Mouse (Mus musculus) spleen, adult 2 months (tissue): ENCODE results near the gene Gtpbp8.

ENCODE experiments used
- CTCF ChIP-seq: fragments of 200-500 bp; IDR thresholded peaks from 2 replicates; pipeline ENCODE4 v1.5.1; 2011; ENCODE audit warnings: mild to moderate bottlenecking, inconsistent platforms; ENCODE audit not compliant: insufficient read depth, insufficient read length, insufficient replicate concordance; ENCODE audit errors: extremely low read depth
- POLR2A ChIP-seq: fragments of 200-500 bp; IDR thresholded peaks from 2 replicates; pipeline ENCODE4 v1.6.1; 2011; ENCODE audit warnings: low read depth, low read length, inconsistent platforms

- TF ChIP-seq CTCF (no peak), POLR2A (no peak)
Observed at GRCm38 (mm10) chr16:44717141-44717634, 29.0 kb downstream of the Gtpbp8 start.
